Mouse (Mus musculus): ENCODE measurements around the gene Cmip. TPM values are rescaled to one million over a fixed set of nuclear protein-coding genes. Genes with fewer than 3 reads are reported as not detected.
A peak's percentile ranks its signal among the peaks of the same experiment; 100 is the strongest.

Cmip gene
- total RNA-seq, 2 experiments from 2014 or later: 22.7 to 60.3 TPM

- no peak for ATAC-seq (ENCODE audit: poor library complexity, severe bottlenecking)
Measured at GRCm38 (mm10) chr8:117454516-117455116, 197.8 kb downstream of the Cmip start.

- no peak for ATAC-seq (ENCODE audit: poor library complexity, severe bottlenecking)
Measured at GRCm38 (mm10) chr8:117455701-117456100, 198.8 kb downstream of the Cmip start.

GRCm38 (mm10) chr8:117458440-117458839, 201.6 kb downstream of the Cmip start:
- ATAC-seq (ENCODE audit: poor library complexity, severe bottlenecking): no peak

- ATAC-seq (ENCODE audit: poor library complexity, severe bottlenecking): no peak
Measured at GRCm38 (mm10) chr8:117462701-117463284, 205.9 kb downstream of the Cmip start.

- ATAC-seq (ENCODE audit: poor library complexity, severe bottlenecking): no peak
Measured at GRCm38 (mm10) chr8:117464525-117464924, 207.7 kb downstream of the Cmip start.

- peak; percentile 81 for ATAC-seq (ENCODE audit: poor library complexity, severe bottlenecking)
Measured at GRCm38 (mm10) chr8:117465250-117465649, 208.4 kb downstream of the Cmip start.

- no peak for ATAC-seq (ENCODE audit: poor library complexity, severe bottlenecking)
Measured at GRCm38 (mm10) chr8:117467466-117467865, 210.6 kb downstream of the Cmip start.

GRCm38 (mm10) chr8:117469431-117470341, 212.8 kb downstream of the Cmip start:
- ATAC-seq (ENCODE audit: poor library complexity, severe bottlenecking): no peak

- ATAC-seq (ENCODE audit: poor library complexity, severe bottlenecking): peak; percentile 9; the same call in 1 of the 2 replicates
Measured at GRCm38 (mm10) chr8:117470342-117470781, 213.5 kb downstream of the Cmip start.

GRCm38 (mm10) chr8:117471174-117471573, 214.3 kb downstream of the Cmip start:
- peak; percentile 54 for ATAC-seq (ENCODE audit: poor library complexity, severe bottlenecking)

GRCm38 (mm10) chr8:117471655-117472054, 214.8 kb downstream of the Cmip start:
- no peak for ATAC-seq (ENCODE audit: poor library complexity, severe bottlenecking)

GRCm38 (mm10) chr8:117472332-117472731, 215.5 kb downstream of the Cmip start:
- ATAC-seq (ENCODE audit: poor library complexity, severe bottlenecking): no peak

GRCm38 (mm10) chr8:117474944-117475343, 218.1 kb downstream of the Cmip start:
- peak; percentile 82 for ATAC-seq (ENCODE audit: poor library complexity, severe bottlenecking)

GRCm38 (mm10) chr8:117475819-117476218, 219.0 kb downstream of the Cmip start:
- ATAC-seq (ENCODE audit: poor library complexity, severe bottlenecking): peak; percentile 86

GRCm38 (mm10) chr8:117478082-117478481, 221.2 kb downstream of the Cmip start:
- ATAC-seq (ENCODE audit: poor library complexity, severe bottlenecking): no peak

- ATAC-seq (ENCODE audit: poor library complexity, severe bottlenecking): no peak
Measured at GRCm38 (mm10) chr8:117479996-117480395, 223.1 kb downstream of the Cmip start.

GRCm38 (mm10) chr8:117480516-117480915, 223.7 kb downstream of the Cmip start:
- ATAC-seq (ENCODE audit: poor library complexity, severe bottlenecking): peak; percentile 37; the same call in 1 of the 2 replicates

- ATAC-seq (ENCODE audit: poor library complexity, severe bottlenecking): peak; percentile 98
Measured at GRCm38 (mm10) chr8:117481830-117482229, 225.0 kb downstream of the Cmip start.

GRCm38 (mm10) chr8:117484731-117485130, 227.9 kb downstream of the Cmip start:
- ATAC-seq (ENCODE audit: poor library complexity, severe bottlenecking): no peak

- no peak for ATAC-seq (ENCODE audit: poor library complexity, severe bottlenecking)
Measured at GRCm38 (mm10) chr8:117485316-117485715, 228.5 kb downstream of the Cmip start.

GRCm38 (mm10) chr8:117488246-117489005, 231.6 kb downstream of the Cmip start:
- ATAC-seq (ENCODE audit: poor library complexity, severe bottlenecking): no peak

Measured in megakaryocyte, adult 5-6 weeks (primary cell).